In the genomic region with DNA sequence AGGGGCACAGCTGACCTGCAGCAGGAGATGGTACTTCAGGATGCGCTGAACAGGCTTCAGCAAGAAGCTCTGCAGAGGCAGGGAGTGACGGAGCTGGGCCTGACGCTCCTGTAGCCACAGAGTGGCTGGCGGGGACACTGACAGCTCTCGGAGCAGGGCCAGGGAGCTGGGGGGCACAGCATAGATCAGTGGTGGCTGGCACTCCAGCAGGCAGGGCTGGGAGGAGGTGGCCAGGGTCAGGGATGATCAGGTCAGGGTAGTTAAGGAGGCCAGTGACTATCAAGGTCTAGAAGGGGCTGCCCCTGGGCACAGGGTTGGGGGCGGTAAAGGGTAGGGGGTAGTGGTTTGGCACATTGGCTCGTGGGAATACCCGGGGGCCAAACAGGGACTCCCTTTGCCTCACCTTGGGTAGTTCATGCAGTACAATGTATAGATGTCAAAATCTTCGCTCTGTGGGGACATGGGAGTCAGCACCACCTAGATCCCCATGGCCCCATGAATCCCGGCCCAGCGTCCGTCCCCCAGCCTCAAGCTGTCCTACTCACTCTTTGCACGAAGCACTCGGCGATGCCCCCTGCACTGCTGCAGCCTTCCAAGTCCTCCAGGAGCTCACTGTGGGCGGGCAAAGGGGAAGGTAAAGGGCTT, we compare ENCODE assay signal across 22 mouse cellular contexts. TPM values are rescaled to one million over a fixed set of nuclear protein-coding genes. Genes with fewer than 3 reads are reported as not detected.
DNase-seq lines count a peak whose midpoint lies in the region; ATAC-seq and TF ChIP-seq lines count a peak whose summit lies in the region.
"Had no signal": no experiment of that assay in that cellular context is flagged by ENCODE, and none has a peak within 500 bp of the region (broad histone marks: within the 10 kb centered on the region; RNA-seq: fewer than 3 reads in every experiment).

No protein-coding gene starts in this region.

- intact Hi-C loops in heart, postnatal 10 days (cut with DNase I): no loop called here
- intact Hi-C loops in left cerebral cortex, postnatal 4 days (cut with DNase I): no loop called here
- intact Hi-C loops in left cerebral cortex, postnatal 10 days (cut with DNase I): no loop called here

- no peak overlapping the region for H3K4me2 ChIP-seq in forebrain, postnatal 0 days (ENCODE audit: low read depth)
- no peak overlapping the region for H3K4me2 ChIP-seq in heart, embryonic 13.5 days
- H3K4me2 ChIP-seq: liver, embryonic 15.5 days had no signal

- H3K27ac ChIP-seq in forebrain, embryonic 10.5 days: no peak overlapping the region
- no peak overlapping the region for H3K27ac ChIP-seq in forebrain, postnatal 0 days (ENCODE audit: low read depth, low read length)
- no peak overlapping the region for H3K27ac ChIP-seq in heart, embryonic 13.5 days (replicated peaks)
- H3K27ac ChIP-seq in limb, embryonic 10.5 days: no peak overlapping the region
- H3K27ac ChIP-seq: liver, embryonic 15.5 days; macrophage; stomach, postnatal 0 days had no signal

- H3K4me1 ChIP-seq in forebrain, embryonic 10.5 days: peaks cover 34% of the 10 kb centered on the region
- peaks cover 14% of the 10 kb centered on the region for H3K4me1 ChIP-seq in forebrain, postnatal 0 days (ENCODE audit: insufficient read depth)
- peaks cover 28% of the 10 kb centered on the region for H3K4me1 ChIP-seq in heart, embryonic 13.5 days
- peaks cover 27% of the 10 kb centered on the region for H3K4me1 ChIP-seq in limb, embryonic 10.5 days

- peaks cover 71% of the 10 kb centered on the region for H3K36me3 ChIP-seq in forebrain, embryonic 10.5 days (replicated peaks)
- H3K36me3 ChIP-seq in forebrain, postnatal 0 days (ENCODE audit: insufficient read depth): peaks cover 25% of the 10 kb centered on the region
- H3K36me3 ChIP-seq in heart, embryonic 13.5 days: peaks cover 71% of the 10 kb centered on the region
- H3K36me3 ChIP-seq in limb, embryonic 10.5 days: peaks cover 71% of the 10 kb centered on the region

- no peak for DNase-seq in forebrain, embryonic 10.5 days (ENCODE audit: extremely low spot score, low spot score)
- no peak for DNase-seq in forebrain, postnatal 0 days
- DNase-seq in heart, postnatal 10 days: no peak
- peak; percentile 18 for DNase-seq in left cerebral cortex, postnatal 4 days
- no peak for DNase-seq in left cerebral cortex, postnatal 10 days (ENCODE audit: extremely low spot score in 1 of 2, low spot score in 2 of 2)
- DNase-seq in limb, embryonic 10.5 days (ENCODE audit: low spot score): no peak
- DNase-seq: adrenal gland, postnatal 25 days; cerebellum, adult 8-10 months; cerebellum, postnatal 36 days; embryo, embryonic 11 days; heart, postnatal 4 days; kidney, postnatal 4 days; liver; right cerebral cortex, postnatal 14 days; thymus, adult 2 months; thymus, postnatal 4 days had no signal

- no peak for TF ChIP-seq CTCF in forebrain, postnatal 0 days (IDR thresholded peaks at IDR 0.05; ENCODE audit: low read depth)

- no peak overlapping the region for H3K9ac ChIP-seq in forebrain, postnatal 0 days
- peak overlapping the region; percentile 40; the same call in 1 of the 2 replicates for H3K9ac ChIP-seq in heart, embryonic 13.5 days
- H3K9ac ChIP-seq: liver, embryonic 15.5 days had no signal

- no peaks in the 10 kb centered on the region for H3K9me3 ChIP-seq in forebrain, embryonic 10.5 days
- H3K9me3 ChIP-seq in forebrain, postnatal 0 days (ENCODE audit: low read length): no peaks in the 10 kb centered on the region
- no peaks in the 10 kb centered on the region for H3K9me3 ChIP-seq in heart, embryonic 13.5 days
- no peaks in the 10 kb centered on the region for H3K9me3 ChIP-seq in limb, embryonic 10.5 days (replicated peaks)
- H3K9me3 ChIP-seq: liver, embryonic 15.5 days had no signal

- no peaks in the 10 kb centered on the region for H3K27me3 ChIP-seq in forebrain, embryonic 10.5 days (ENCODE audit: poor library complexity, severe bottlenecking)
- H3K27me3 ChIP-seq in forebrain, postnatal 0 days (ENCODE audit: insufficient read depth, low read length): no peaks in the 10 kb centered on the region
- no peaks in the 10 kb centered on the region for H3K27me3 ChIP-seq in heart, embryonic 13.5 days (replicated peaks)
- H3K27me3 ChIP-seq in limb, embryonic 10.5 days (ENCODE audit: low read depth, poor library complexity, severe bottlenecking): no peaks in the 10 kb centered on the region

- peak overlapping the region; percentile 22; the same call in 1 of the 2 replicates for H3K4me3 ChIP-seq in forebrain, embryonic 10.5 days
- H3K4me3 ChIP-seq in forebrain, postnatal 0 days (ENCODE audit: low read depth, low read length): no peak overlapping the region
- no peak overlapping the region for H3K4me3 ChIP-seq in heart, embryonic 13.5 days
- peak overlapping the region; percentile 18; the same call in 1 of the 2 replicates for H3K4me3 ChIP-seq in limb, embryonic 10.5 days
- H3K4me3 ChIP-seq: liver, embryonic 15.5 days had no signal

- no peak for ATAC-seq in forebrain, postnatal 0 days
- no peak for ATAC-seq in heart, embryonic 13.5 days (ENCODE audit: extremely low read depth, insufficient number of reproducible peaks, low FRiP score, low TSS enrichment)
- ATAC-seq: intestine, postnatal 0 days; lung, postnatal 0 days had no signal

- WGBS in forebrain, embryonic 10.5 days: 94% methylated on average over 16 of the region's 16 CpGs
- 93% methylated on average over 16 of the region's 16 CpGs for WGBS in forebrain, postnatal 0 days
- WGBS in heart, embryonic 13.5 days: 87% methylated on average over 16 of the region's 16 CpGs
- 93% methylated on average over 16 of the region's 16 CpGs for WGBS in limb, embryonic 10.5 days

RNA-seq across cellular contexts. Expression of a gene that starts 4.0 kb away (rescaled TPM):
- polyA plus RNA-seq in forebrain, embryonic 10.5 days (2016; fragmentation: Nextera tagmentation; extraction: Ambion mirVana): 75.5 and 84.4 TPM in 2 replicates
- 20.3 and 25.7 TPM in 2 replicates for total RNA-seq in forebrain, postnatal 0 days (2014; rRNA removed)
- 9.0 and 11.4 TPM in 2 replicates for polyA plus RNA-seq in forebrain, postnatal 0 days (2015; fragmentation: Nextera tagmentation; extraction: Ambion mirVana)
- 43.5 and 49.3 TPM in 2 replicates for polyA plus RNA-seq in heart, embryonic 13.5 days (2015; fragmentation: Nextera tagmentation; extraction: Ambion mirVana)
- 10 to 100 TPM; 36.0 to 42.3 TPM for total RNA-seq in heart, postnatal 10 days (2021)
- total RNA-seq in left cerebral cortex, postnatal 4 days (2021): 10 to 100 TPM; 25.0 to 33.3 TPM
- 10 to 100 TPM; 10.0 to 12.3 TPM for total RNA-seq in left cerebral cortex, postnatal 10 days (2021)
- 90.5 and 118 TPM in 2 replicates for polyA plus RNA-seq in limb, embryonic 10.5 days (2016; fragmentation: Nextera tagmentation; extraction: Ambion mirVana)

RNA-seq across cellular contexts. Expression of a gene that starts 11.7 kb away (rescaled TPM):
- polyA plus RNA-seq in forebrain, embryonic 10.5 days (2016; fragmentation: Nextera tagmentation; extraction: Ambion mirVana): 4.5 TPM in 2 replicates
- 2.8 and 4.0 TPM in 2 replicates for total RNA-seq in forebrain, postnatal 0 days (2014; rRNA removed)
- polyA plus RNA-seq in forebrain, postnatal 0 days (2015; fragmentation: Nextera tagmentation; extraction: Ambion mirVana): 2.3 and 3.8 TPM in 2 replicates
- polyA plus RNA-seq in heart, embryonic 13.5 days (2015; fragmentation: Nextera tagmentation; extraction: Ambion mirVana): 11.9 and 13.6 TPM in 2 replicates
- total RNA-seq in heart, postnatal 10 days (2021): 10 to 100 TPM; 12.7 to 15.8 TPM
- 1 to 10 TPM; 1.9 to 2.3 TPM for total RNA-seq in left cerebral cortex, postnatal 4 days (2021)
- 1 to 10 TPM; 1.8 to 2.4 TPM for total RNA-seq in left cerebral cortex, postnatal 10 days (2021)
- polyA plus RNA-seq in limb, embryonic 10.5 days (2016; fragmentation: Nextera tagmentation; extraction: Ambion mirVana): 7.5 and 7.9 TPM in 2 replicates

RNA-seq across cellular contexts. Expression of a gene that starts 17.9 kb away (rescaled TPM):
- polyA plus RNA-seq in forebrain, embryonic 10.5 days (2016; fragmentation: Nextera tagmentation; extraction: Ambion mirVana): 939 and 976 TPM in 2 replicates
- total RNA-seq in forebrain, postnatal 0 days (2014; rRNA removed): 205 and 300 TPM in 2 replicates
- 595 and 769 TPM in 2 replicates for polyA plus RNA-seq in forebrain, postnatal 0 days (2015; fragmentation: Nextera tagmentation; extraction: Ambion mirVana)
- 599 and 651 TPM in 2 replicates for polyA plus RNA-seq in heart, embryonic 13.5 days (2015; fragmentation: Nextera tagmentation; extraction: Ambion mirVana)
- 100 to 1,000 TPM; 768 to 852 TPM for total RNA-seq in heart, postnatal 10 days (2021)
- 100 to 1,000 TPM; 913 to 959 TPM for total RNA-seq in left cerebral cortex, postnatal 4 days (2021)
- 100 to 1,000 TPM; 642 to 668 TPM for total RNA-seq in left cerebral cortex, postnatal 10 days (2021)
- polyA plus RNA-seq in limb, embryonic 10.5 days (2016; fragmentation: Nextera tagmentation; extraction: Ambion mirVana): 972 and 1,174 TPM in 2 replicates

RNA-seq across cellular contexts. Expression of a gene that starts 24.1 kb away (rescaled TPM):
- polyA plus RNA-seq in forebrain, embryonic 10.5 days (2016; fragmentation: Nextera tagmentation; extraction: Ambion mirVana): 60.3 and 60.6 TPM in 2 replicates
- 32.5 and 35.1 TPM in 2 replicates for total RNA-seq in forebrain, postnatal 0 days (2014; rRNA removed)
- polyA plus RNA-seq in forebrain, postnatal 0 days (2015; fragmentation: Nextera tagmentation; extraction: Ambion mirVana): 39.2 and 47.6 TPM in 2 replicates
- polyA plus RNA-seq in heart, embryonic 13.5 days (2015; fragmentation: Nextera tagmentation; extraction: Ambion mirVana): 49.9 and 54.2 TPM in 2 replicates
- total RNA-seq in heart, postnatal 10 days (2021): 10 to 100 TPM; 20.7 to 22.6 TPM
- total RNA-seq in left cerebral cortex, postnatal 4 days (2021): 10 to 100 TPM; 18.6 to 19.7 TPM
- total RNA-seq in left cerebral cortex, postnatal 10 days (2021): 10 to 100 TPM; 18.5 to 19.3 TPM
- polyA plus RNA-seq in limb, embryonic 10.5 days (2016; fragmentation: Nextera tagmentation; extraction: Ambion mirVana): 65.1 and 67.0 TPM in 2 replicates

RNA-seq across cellular contexts. Expression of a gene that starts 24.4 kb away (rescaled TPM):
- polyA plus RNA-seq in forebrain, embryonic 10.5 days (2016; fragmentation: Nextera tagmentation; extraction: Ambion mirVana): 82.3 and 95.9 TPM in 2 replicates
- total RNA-seq in forebrain, postnatal 0 days (2014; rRNA removed): 74.8 and 80.5 TPM in 2 replicates
- 69.4 and 92.7 TPM in 2 replicates for polyA plus RNA-seq in forebrain, postnatal 0 days (2015; fragmentation: Nextera tagmentation; extraction: Ambion mirVana)
- polyA plus RNA-seq in heart, embryonic 13.5 days (2015; fragmentation: Nextera tagmentation; extraction: Ambion mirVana): 73.4 and 75.1 TPM in 2 replicates
- total RNA-seq in heart, postnatal 10 days (2021): 10 to 100 TPM; 41.7 to 51.2 TPM
- 10 to 100 TPM; 77.7 to 86.8 TPM for total RNA-seq in left cerebral cortex, postnatal 4 days (2021)
- total RNA-seq in left cerebral cortex, postnatal 10 days (2021): 10 to 100 TPM; 65.3 to 66.1 TPM
- polyA plus RNA-seq in limb, embryonic 10.5 days (2016; fragmentation: Nextera tagmentation; extraction: Ambion mirVana): 81.3 and 91.5 TPM in 2 replicates

Comparison
In these comparisons a context has a peak if more than half of its experiments do, and no peak if none do; other contexts are left out.
1. H3K4me3 ChIP-seq: peak in forebrain, embryonic 10.5 days (single experiment) and limb, embryonic 10.5 days (single experiment); none in forebrain, postnatal 0 days (single experiment) and heart, embryonic 13.5 days (single experiment).